In genomic region chr14:21968978-21969377, GRCm38 (mm10) we compare ENCODE assay signal across 8 mouse cellular contexts. TPM values are rescaled to one million over a fixed set of nuclear protein-coding genes. Genes with fewer than 3 reads are reported as not detected.
A peak's percentile ranks its signal among the peaks of the same experiment; 100 is the strongest.
DNase-seq lines count a peak whose midpoint lies in the region; ATAC-seq and TF ChIP-seq lines count a peak whose summit lies in the region.

No protein-coding gene starts in this region.

- no peak for ATAC-seq in heart, embryonic 11.5 days (replicated peaks; ENCODE audit: insufficient number of reproducible peaks, low FRiP score, low TSS enrichment)
- no peak for ATAC-seq in liver, embryonic 11.5 days (replicated peaks; ENCODE audit: low FRiP score)
- ATAC-seq in neural tube, embryonic 15.5 days (ENCODE audit: low FRiP score) = peak; percentile 46; the same call in 1 of the 2 replicates

- H3K36me3 ChIP-seq in heart, adult 2 months (ENCODE audit: control insufficient read depth, insufficient read depth, low read length) = no peaks in the 10 kb centered on the region
- H3K36me3 ChIP-seq in heart, embryonic 11.5 days (ENCODE audit: control insufficient read depth, insufficient read depth, low read length) = no peaks in the 10 kb centered on the region
- no peaks in the 10 kb centered on the region for H3K36me3 ChIP-seq in liver, embryonic 11.5 days (ENCODE audit: control insufficient read depth, insufficient read depth, low read length)
- H3K36me3 ChIP-seq in neural tube, embryonic 15.5 days = no peaks in the 10 kb centered on the region

- H3K9ac ChIP-seq in heart, adult 2 months (ENCODE audit: low read depth, low read length) = no peak overlapping the region
- no peak overlapping the region for H3K9ac ChIP-seq in heart, embryonic 11.5 days (ENCODE audit: low read depth, low read length)
- no peak overlapping the region for H3K9ac ChIP-seq in liver, embryonic 11.5 days (ENCODE audit: low read depth, low read length)
- no peak overlapping the region for H3K9ac ChIP-seq in neural tube, embryonic 15.5 days (replicated peaks)

- H3K4me3 ChIP-seq in heart, adult 2 months = no peak overlapping the region
- no peak overlapping the region for H3K4me3 ChIP-seq in heart, embryonic 11.5 days (ENCODE audit: low read depth, low read length)
- H3K4me3 ChIP-seq in liver, embryonic 11.5 days (ENCODE audit: low read depth, low read length) = no peak overlapping the region
- no peak overlapping the region for H3K4me3 ChIP-seq in neural tube, embryonic 15.5 days (replicated peaks)

- WGBS in heart, adult 2 months = 46% methylated on average over 4 of the region's 4 CpGs
- 21% methylated on average over 4 of the region's 4 CpGs for WGBS in heart, embryonic 11.5 days (ENCODE audit: insufficient replicate concordance)
- WGBS in liver, embryonic 11.5 days = 21% methylated on average over 4 of the region's 4 CpGs
- whole genome bisulfite sequencing in neural tube, embryonic 15.5 days = 14% methylated on average over 4 of the region's 4 CpGs

- no peak overlapping the region for H3K4me2 ChIP-seq in heart, embryonic 11.5 days
- H3K4me2 ChIP-seq in liver, embryonic 11.5 days = no peak overlapping the region
- no peak overlapping the region for H3K4me2 ChIP-seq in neural tube, embryonic 15.5 days

- no peak overlapping the region for H3K27ac ChIP-seq in heart, adult 2 months
- no peak overlapping the region for H3K27ac ChIP-seq in heart, embryonic 11.5 days (ENCODE audit: low read depth, low read length)
- no peak overlapping the region for H3K27ac ChIP-seq in liver, embryonic 11.5 days (ENCODE audit: low read depth, low read length)
- H3K27ac ChIP-seq in neural tube, embryonic 15.5 days (replicated peaks) = no peak overlapping the region

- no peak for TF ChIP-seq POLR2A in heart, adult 2 months (IDR thresholded peaks at IDR 0.05; ENCODE audit: insufficient read depth, low read depth, low read length)

- TF ChIP-seq CTCF in heart, adult 2 months (IDR thresholded peaks at IDR 0.05) = peak; percentile 76

- H3K27me3 ChIP-seq in heart, adult 2 months (ENCODE audit: control insufficient read depth, insufficient read depth, low read length) = no peaks in the 10 kb centered on the region
- no peaks in the 10 kb centered on the region for H3K27me3 ChIP-seq in heart, embryonic 11.5 days (ENCODE audit: control insufficient read depth, insufficient read depth, low read length)
- peaks cover 3% of the 10 kb centered on the region; the same call in 1 of the 2 replicates for H3K27me3 ChIP-seq in liver, embryonic 11.5 days (replicated peaks; ENCODE audit: control insufficient read depth, insufficient read depth, low read length)
- peaks cover 19% of the 10 kb centered on the region; the same call in 1 of the 2 replicates for H3K27me3 ChIP-seq in neural tube, embryonic 15.5 days (replicated peaks)

- intact Hi-C loops in heart, adult 2 months (cut with DNase I) = loop anchor here (2.0 to 5.0 kb wide), 2 partner anchors 610 to 1078 kb away; no protein-coding TSS in a partner anchor
- intact Hi-C loops in gastrocnemius, postnatal 36 days (cut with DNase I) = loop anchor here (5.0 kb wide), 1 partner anchor 1078 kb away; no protein-coding TSS in a partner anchor

- H3K79me2 ChIP-seq in heart, adult 2 months (replicated peaks; ENCODE audit: control insufficient read depth, insufficient read depth, low read length) = no peaks in the 10 kb centered on the region

- TF ChIP-seq EP300 in heart, adult 2 months (IDR thresholded peaks at IDR 0.05; ENCODE audit: insufficient read depth, low read depth, low read length) = no peak

- DNase-seq in heart, adult 2 months = peak; percentile 36 to 73
- peak; percentile 25 to 58 for DNase-seq in cerebellum, postnatal 25 days
- DNase-seq in gastrocnemius, postnatal 36 days = peak; percentile 66 to 70
- DNase-seq in kidney, adult 9 months = peak; percentile 80
- DNase-seq in liver, embryonic 11.5 days (ENCODE audit: low spot score) = peak; percentile 71
- peak; percentile 91 for DNase-seq in thymus, postnatal 4 days

- H3K4me1 ChIP-seq in heart, adult 2 months (ENCODE audit: control insufficient read depth, insufficient read depth, low read length) = no peaks in the 10 kb centered on the region
- H3K4me1 ChIP-seq in heart, embryonic 11.5 days (ENCODE audit: control insufficient read depth, insufficient read depth, low read length) = no peaks in the 10 kb centered on the region
- no peaks in the 10 kb centered on the region for H3K4me1 ChIP-seq in liver, embryonic 11.5 days (replicated peaks; ENCODE audit: control insufficient read depth, insufficient read depth, low read length)
- H3K4me1 ChIP-seq in neural tube, embryonic 15.5 days = peaks cover 18% of the 10 kb centered on the region

- no peaks in the 10 kb centered on the region for H3K9me3 ChIP-seq in heart, embryonic 11.5 days (replicated peaks; ENCODE audit: control insufficient read depth, low read length)
- no peaks in the 10 kb centered on the region for H3K9me3 ChIP-seq in liver, embryonic 11.5 days (ENCODE audit: control insufficient read depth, low read length)
- no peaks in the 10 kb centered on the region for H3K9me3 ChIP-seq in neural tube, embryonic 15.5 days (replicated peaks)

RNA-seq across cellular contexts. Expression of gene Zfp503, which starts 20.4 kb away (rescaled TPM):
- 1 to 10 TPM; 1.4 to 1.5 TPM for total RNA-seq in heart, adult 2 months (2021)
- 0.88 and 1.5 TPM in 2 replicates for polyA plus RNA-seq in heart, adult 2 months (2012; rRNA removed)
- polyA plus RNA-seq in heart, embryonic 11.5 days (2014; fragmentation: Nextera tagmentation; extraction: Ambion mirVana) = 2.3 and 3.3 TPM in 2 replicates
- 10 to 100 TPM in 1 of 2 experiments, 1 to 10 TPM in 1; 6.5 to 18.3 TPM for total RNA-seq in gastrocnemius, postnatal 36 days (2021)
- polyA plus RNA-seq in liver, embryonic 11.5 days (2014; fragmentation: Nextera tagmentation; extraction: Ambion mirVana) = 3.1 and 4.1 TPM in 2 replicates
- polyA plus RNA-seq in neural tube, embryonic 15.5 days (2015; fragmentation: Nextera tagmentation; extraction: Ambion mirVana) = 12.7 and 12.9 TPM in 2 replicates

RNA-seq across cellular contexts. Expression of gene Lrmda, which starts 50.5 kb away (rescaled TPM):
- total RNA-seq in heart, adult 2 months (2021) = 1 to 10 TPM; 1.0 to 1.1 TPM
- 0.43 and 0.44 TPM in 2 replicates for polyA plus RNA-seq in heart, adult 2 months (2012; rRNA removed)
- polyA plus RNA-seq in heart, embryonic 11.5 days (2014; fragmentation: Nextera tagmentation; extraction: Ambion mirVana) = 0.23 and 0.70 TPM in 2 replicates
- total RNA-seq in gastrocnemius, postnatal 36 days (2021) = 1 to 10 TPM; 1.7 to 2.8 TPM
- polyA plus RNA-seq in liver, embryonic 11.5 days (2014; fragmentation: Nextera tagmentation; extraction: Ambion mirVana) = 0.30 and 0.53 TPM in 2 replicates
- 0.49 and 0.68 TPM in 2 replicates for polyA plus RNA-seq in neural tube, embryonic 15.5 days (2015; fragmentation: Nextera tagmentation; extraction: Ambion mirVana)
